Mouse (Mus musculus): ENCODE measurements at regions not wholly inside any gene's neighbourhood (a gene's known extent, or its start where the extent isn't known, plus 50 kb on each side); places are given as distances from the start of the nearest gene placed in this dataset.

DNA sequence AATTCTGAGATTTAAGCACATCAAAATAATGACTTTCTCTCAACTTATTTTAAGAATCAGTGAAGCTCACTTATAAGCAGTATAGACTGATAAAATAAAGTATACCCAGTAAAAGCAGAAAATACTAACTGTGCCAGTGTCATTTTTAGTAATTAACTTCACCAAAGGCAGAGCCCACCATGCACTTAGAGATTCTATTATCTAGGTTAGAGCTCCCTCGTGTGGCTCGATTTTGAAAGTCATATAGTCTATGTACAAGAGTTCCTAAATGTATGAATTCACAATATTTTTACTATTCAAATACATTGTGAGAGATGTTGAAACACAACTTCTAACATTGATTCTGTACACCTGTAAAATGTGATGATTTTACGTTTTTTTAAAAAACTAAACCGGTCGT, 589.3 kb downstream of the Kcnj3 start:
- TF ChIP-seq NELFE (IDR thresholded peaks at IDR 0.05; ENCODE audit: low read depth, low read length) (no peak), KAT2A (IDR thresholded peaks at IDR 0.05; ENCODE audit: insufficient replicate concordance, low read length) (no peak), USF2 (conservative IDR thresholded peaks at IDR 0.05; ENCODE audit: low read depth, low read length) (no peak), USF1 (IDR thresholded peaks at IDR 0.05; ENCODE audit: low read depth, low read length) (no peak), POLR2AphosphoS2 (IDR thresholded peaks at IDR 0.05; ENCODE audit: low read depth, low read length) (no peak), CTCF (conservative IDR thresholded peaks at IDR 0.05 in 1 of 2, IDR thresholded peaks at IDR 0.05 in 1 of 2; ENCODE audit: low read depth in 2 of 2, low read length in 2 of 2) (peak in 1 of 2 experiments; percentile 65; a peak in 2 of 4 replicates), POLR2A (IDR thresholded peaks at IDR 0.05; ENCODE audit: low read depth, low read length) (no peak), UBTF (IDR thresholded peaks at IDR 0.05; ENCODE audit: low read depth, low read length) (no peak), PAX5 (IDR thresholded peaks at IDR 0.05; ENCODE audit: low read length) (no peak)

Measured in CH12.LX (cell line).